Mouse (Mus musculus) ovary, postnatal 10 days (tissue): ENCODE measurements around the gene H60b.
"Not testable (repeated sequence)": the region's sequence is repeated elsewhere in the genome, so short reads cannot be mapped to it uniquely, and the experiment has no call there.

ENCODE experiments used
- DNase-seq: peaks from one replicate; pipeline ENCODE4 v3.0.0; 2022; ENCODE audit warnings: low spot score

The H60b gene

GRCm38 (mm10) chr10:22158310-22158999, at the start of gene H60b, which contains the start of gene Raet1e:
Gene H60b (plus strand): TSS chr10:22158586.
Gene Raet1e (plus strand): TSS chr10:22158569.
- peak; percentile 15 for DNase-seq

GRCm38 (mm10) chr10:22140665-22141280, 17.6 kb upstream of the H60b start:
- peak; percentile 52 for DNase-seq

GRCm38 (mm10) chr10:22142194-22142593, 16.2 kb upstream of the H60b start:
- not testable (repeated sequence) for DNase-seq

- no peak for DNase-seq
Measured at GRCm38 (mm10) chr10:22142926-22143325, 15.5 kb upstream of the H60b start.

- DNase-seq: peak; percentile 52
Measured at GRCm38 (mm10) chr10:22148441-22149072, 9.8 kb upstream of the H60b start.

- peak; percentile 27 for DNase-seq
Measured at GRCm38 (mm10) chr10:22149073-22149690, 9.2 kb upstream of the H60b start, which contains the start of gene E030030I06Rik. Gene E030030I06Rik (minus strand): TSS chr10:22149270.

GRCm38 (mm10) chr10:22149691-22150465, 8.5 kb upstream of the H60b start:
- DNase-seq: peak; percentile 24

- no peak for DNase-seq
Measured at GRCm38 (mm10) chr10:22150593-22150992, 7.8 kb upstream of the H60b start.

- DNase-seq: not testable (repeated sequence)
Measured at GRCm38 (mm10) chr10:22151056-22151862, 7.1 kb upstream of the H60b start.

- DNase-seq: not testable (repeated sequence)
Measured at GRCm38 (mm10) chr10:22151863-22152640, 6.3 kb upstream of the H60b start.

- DNase-seq: not testable (repeated sequence)
Measured at GRCm38 (mm10) chr10:22153147-22153690, 5.2 kb upstream of the H60b start.

GRCm38 (mm10) chr10:22154127-22154526, 4.3 kb upstream of the H60b start:
- not testable (repeated sequence) for DNase-seq

- no peak for DNase-seq
Measured at GRCm38 (mm10) chr10:22154871-22155799, 3.3 kb upstream of the H60b start.

- DNase-seq: no peak
Measured at GRCm38 (mm10) chr10:22159131-22159561, 760 bp downstream of the H60b start.

GRCm38 (mm10) chr10:22159581-22160140, 1.3 kb downstream of the H60b start:
- no peak for DNase-seq

GRCm38 (mm10) chr10:22163279-22163678, 4.9 kb downstream of the H60b start:
- not testable (repeated sequence) for DNase-seq

GRCm38 (mm10) chr10:22163705-22164583, 5.6 kb downstream of the H60b start:
- DNase-seq: peak; percentile 39
